Mouse (Mus musculus) small intestine, adult 2 months (tissue): ENCODE data around the gene Tmem50a. TPM values are rescaled to one million over a fixed set of nuclear protein-coding genes. Genes with fewer than 3 reads are reported as not detected.
A peak's percentile ranks its signal among the peaks of the same experiment; 100 is the strongest.

ENCODE experiments used
- H3K27ac ChIP-seq: fragments of 200-500 bp; 2 replicates; pipeline ENCODE4 v1.5.1; 2012; ENCODE audit warnings: low read depth, low read length, control low read depth, inconsistent platforms; ENCODE audit not compliant: insufficient read depth
- H3K27me3 ChIP-seq: fragments of 200-500 bp; 2 replicates; pipeline ENCODE4 v1.6.1; 2012; ENCODE audit warnings: mild to moderate bottlenecking, moderate library complexity, low read length, inconsistent platforms; ENCODE audit not compliant: control insufficient read depth, insufficient read depth
- H3K36me3 ChIP-seq: fragments of 200-500 bp; 2 replicates; pipeline ENCODE4 v1.6.1; 2012; ENCODE audit warnings: mild to moderate bottlenecking, low read length, control low read depth, inconsistent platforms; ENCODE audit not compliant: control insufficient read depth, insufficient read depth
- H3K4me1 ChIP-seq: fragments of 200-500 bp; 2 replicates; pipeline ENCODE4 v1.6.1; 2012; ENCODE audit warnings: low read length, inconsistent platforms, mixed read lengths; ENCODE audit not compliant: control insufficient read depth, insufficient read depth, insufficient read length
- H3K4me3 ChIP-seq: fragments of 200-500 bp; 2 replicates; pipeline ENCODE4 v1.5.1; 2012; ENCODE audit warnings: low read depth, mild to moderate bottlenecking, control low read depth, inconsistent platforms, low read length, moderate library complexity
- CTCF ChIP-seq: fragments of 200-500 bp; IDR thresholded peaks from 2 replicates; pipeline ENCODE4 v1.5.1; 2012; ENCODE audit warnings: low read depth, mild to moderate bottlenecking, control low read depth, inconsistent platforms, low read length, moderate library complexity, mixed read lengths; ENCODE audit not compliant: insufficient replicate concordance, insufficient read length; ENCODE audit errors: extremely low read depth
- POLR2A ChIP-seq: fragments of 200-500 bp; IDR thresholded peaks from 2 replicates; pipeline ENCODE4 v1.6.1; 2012; ENCODE audit warnings: low read depth, mild to moderate bottlenecking, control low read depth, inconsistent platforms, low read length, moderate library complexity
- WGBS: fragments of 180-500 bp; shearing (Covaris S2); methylation state at CpG from one replicate; pipeline ENCODE4 v1.1.7; 2018; 5-methylcytosine and 5-hydroxymethylcytosine counted together
- polyA plus RNA-seq: library from polyadenylated mRNA; depleted of rRNA; stranded (reverse); fragments of >200 nt; gene quantifications from 2 replicates; pipeline ENCODE4 v1.2.3, GENCODE M21; 2012

Gene Tmem50a
- polyA plus RNA-seq, 1 experiment: 54.4 TPM

- Histone ChIP-seq H3K4me3 (no peak overlapping the region), H3K27me3 (no peaks in the 10 kb centered on the region), H3K27ac (no peak overlapping the region; the same call in 1 of the 2 replicates), H3K36me3 (peaks cover 50% of the 10 kb centered on the region), H3K4me1 (0 out of 2 replicates have a peak, but pooled peaks cover 2% of the 10 kb centered on the region)
- TF ChIP-seq CTCF (no peak), POLR2A (no peak)
- 64% methylated on average over 4 of the region's 4 CpGs for WGBS
Observed at GRCm38 (mm10) chr4:134929536-134929935, 14.7 kb upstream of the Tmem50a start.

DNA sequence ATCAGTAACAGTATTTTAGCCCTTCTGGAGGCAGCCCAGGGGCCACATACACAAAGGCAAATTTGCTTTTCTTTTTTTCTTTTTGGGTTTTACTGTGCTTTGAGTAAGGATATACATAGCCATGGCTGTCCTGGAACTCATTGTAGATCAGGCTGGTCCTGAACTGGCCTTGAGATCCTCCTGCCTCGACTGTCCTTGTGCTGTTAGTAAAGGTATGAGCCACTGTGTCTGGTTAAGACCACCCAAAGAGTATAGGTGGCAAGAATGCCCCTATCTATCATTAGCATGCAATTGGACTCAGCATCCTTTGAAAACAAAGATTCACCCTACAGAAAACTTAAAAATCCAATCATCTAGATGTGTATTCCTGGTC is 13.6 kb upstream of the Tmem50a start:
- no peak overlapping the region for H3K4me3 ChIP-seq
- WGBS: 69% methylated on average over 1 of the region's 1 CpGs

DNA sequence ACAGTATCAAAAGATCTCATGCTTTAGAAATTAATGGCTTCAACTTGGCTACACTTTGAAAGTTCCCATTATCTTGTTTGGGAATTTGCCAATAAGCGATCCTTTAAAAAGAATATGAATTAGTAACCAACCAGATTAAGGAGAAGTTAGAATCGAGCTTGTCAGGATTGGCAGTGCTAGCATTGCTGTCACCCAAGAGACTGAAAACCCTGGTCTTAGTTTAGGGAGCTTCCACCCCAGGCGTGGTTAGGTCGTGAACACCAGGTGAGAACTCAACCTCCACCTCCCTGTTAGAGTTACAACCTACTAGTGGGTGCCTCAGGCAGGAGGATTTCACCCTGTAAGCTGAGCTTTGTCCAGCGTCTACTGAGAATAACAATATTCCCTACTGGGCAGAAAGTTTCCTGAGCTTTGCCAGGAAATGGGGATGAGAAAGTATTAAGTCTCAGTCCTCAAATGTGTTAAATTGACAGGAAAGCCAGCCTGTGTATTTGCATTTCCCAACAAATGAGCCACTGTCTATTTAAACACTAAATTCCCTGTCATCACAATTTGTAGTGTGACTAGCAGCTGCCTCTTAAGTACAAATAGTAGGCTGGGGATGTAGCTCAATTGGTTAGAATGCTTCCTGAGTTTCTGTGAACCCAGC is 13.1 kb upstream of the Tmem50a start:
- H3K4me1 ChIP-seq: 0 out of 2 replicates have a peak, but pooled peaks cover 2% of the 10 kb centered on the region
- peaks cover 43% of the 10 kb centered on the region for H3K36me3 ChIP-seq
- H3K27ac ChIP-seq: no peak overlapping the region
- TF ChIP-seq CTCF: no peak
- no peak for TF ChIP-seq POLR2A
- 45% methylated on average over 5 of the region's 5 CpGs for WGBS
- no peaks in the 10 kb centered on the region for H3K27me3 ChIP-seq
- H3K4me3 ChIP-seq: no peak overlapping the region

More for the DNA sequence above, 13.6 kb upstream of the Tmem50a start:
- no peak overlapping the region for H3K27ac ChIP-seq
- peaks cover 44% of the 10 kb centered on the region for H3K36me3 ChIP-seq
- H3K4me1 ChIP-seq: 0 out of 2 replicates have a peak, but pooled peaks cover 2% of the 10 kb centered on the region
- H3K27me3 ChIP-seq: no peaks in the 10 kb centered on the region
- TF ChIP-seq POLR2A: no peak

DNA sequence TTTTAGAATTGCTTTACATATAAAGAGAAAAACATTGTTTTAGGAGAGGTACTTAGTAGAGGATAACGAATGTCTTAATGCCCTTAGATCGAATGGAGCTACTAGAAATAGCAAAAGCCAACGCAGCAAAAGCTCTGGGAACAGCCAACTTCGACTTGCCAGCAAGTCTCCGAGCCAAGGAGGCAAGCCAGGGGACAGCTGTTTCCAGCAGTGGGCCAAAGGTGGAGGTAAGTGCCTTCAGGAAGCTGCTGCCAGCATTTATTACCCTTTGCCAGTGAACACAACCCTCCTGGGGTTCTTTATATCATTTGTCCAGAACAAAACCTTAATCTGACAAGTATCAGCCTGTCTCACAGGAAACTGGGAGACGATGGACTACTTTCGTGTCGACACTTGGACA is 10.4 kb upstream of the Tmem50a start:
- Histone ChIP-seq H3K27me3 (no peaks in the 10 kb centered on the region), H3K27ac (no peak overlapping the region; the same call in 1 of the 2 replicates), H3K36me3 (peaks cover 37% of the 10 kb centered on the region), H3K4me1 (peaks cover 7% of the 10 kb centered on the region; the same call in 1 of the 2 replicates), H3K4me3 (peak overlapping the region; percentile 71)
- TF ChIP-seq CTCF (no peak), POLR2A (no peak)
- 10% methylated on average over 8 of the region's 8 CpGs for whole genome bisulfite sequencing

DNA sequence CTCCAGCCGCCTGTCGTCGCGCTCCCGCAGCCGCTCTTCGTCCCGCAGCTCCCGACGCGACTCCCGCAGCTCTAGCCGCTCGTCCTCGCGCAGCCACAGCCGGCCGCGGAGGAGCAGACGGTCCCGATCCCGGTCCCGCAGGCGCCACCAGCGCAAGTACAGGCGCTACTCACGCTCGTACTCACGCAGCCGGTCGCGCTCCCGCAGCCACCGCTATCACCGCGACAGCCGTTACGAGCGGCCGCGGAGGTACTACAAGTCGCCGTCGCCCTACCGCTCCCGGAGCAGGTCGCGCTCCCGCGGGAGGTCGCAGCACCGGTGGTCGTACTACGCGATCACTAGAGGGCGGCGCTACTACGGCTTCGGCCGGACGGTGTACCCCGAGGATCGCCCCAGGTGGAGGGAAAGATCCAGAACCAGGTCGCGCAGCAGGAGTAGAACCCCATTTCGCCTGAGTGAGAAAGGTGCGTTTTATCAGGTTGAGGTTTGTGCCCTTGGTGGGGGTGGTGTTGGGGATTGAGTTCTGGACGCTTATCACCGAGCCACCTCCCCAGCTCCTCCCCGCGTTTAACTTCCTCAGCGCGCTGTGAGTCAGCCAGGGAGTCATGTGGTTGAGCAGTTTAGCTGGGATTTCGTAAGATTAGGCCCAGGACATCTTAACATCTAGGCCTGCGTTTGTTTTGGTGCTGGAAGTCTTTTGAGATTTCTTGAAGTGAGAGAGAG is 9.4 kb upstream of the Tmem50a start:
- Histone ChIP-seq H3K27ac (peak overlapping the region; percentile 99), H3K4me3 (peak overlapping the region; percentile 85), H3K27me3 (no peaks in the 10 kb centered on the region), H3K4me1 (peaks cover 7% of the 10 kb centered on the region; the same call in 1 of the 2 replicates), H3K36me3 (peaks cover 37% of the 10 kb centered on the region)
- WGBS: under 1% methylated on average over 75 of the region's 75 CpGs
- TF ChIP-seq CTCF: no peak
- peak; percentile 69 for TF ChIP-seq POLR2A

GRCm38 (mm10) chr4:134923258-134924018 is 8.6 kb upstream of the Tmem50a start, which contains the start of gene Rsrp1:
Gene Rsrp1, plus strand, starts transcription at chr4:134923592.
- TF ChIP-seq CTCF (no peak), POLR2A (peak; percentile 100)
- H3K36me3 ChIP-seq: peaks cover 36% of the 10 kb centered on the region
- peaks cover 8% of the 10 kb centered on the region; the same call in 1 of the 2 replicates for H3K4me1 ChIP-seq
- peak within 1 kb of the TSS; percentile 85 for H3K4me3 ChIP-seq
- no peaks in the 10 kb centered on the region for H3K27me3 ChIP-seq
- under 1% methylated on average over 64 of the region's 64 CpGs for WGBS
- H3K27ac ChIP-seq: peak within 1 kb of the TSS; percentile 99

DNA sequence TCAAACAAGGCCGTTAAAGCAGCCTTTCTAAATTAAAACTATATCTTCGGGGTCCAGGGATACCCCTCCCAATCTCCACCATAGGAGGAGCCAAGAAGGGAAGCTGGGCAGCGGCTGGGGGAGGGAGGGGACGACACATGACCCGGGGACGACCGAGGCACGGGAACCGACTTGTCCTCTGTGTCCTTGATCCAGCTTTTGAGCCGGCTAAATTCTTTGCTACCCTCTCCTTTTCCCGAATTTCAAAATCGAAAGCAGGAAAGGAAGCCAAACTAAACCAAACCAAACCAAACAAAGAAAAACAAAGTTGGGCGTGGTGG is 8.1 kb upstream of the Tmem50a start:
- Histone ChIP-seq H3K27ac (peak overlapping the region; percentile 94), H3K4me3 (peak overlapping the region; percentile 68), H3K27me3 (no peaks in the 10 kb centered on the region), H3K4me1 (peaks cover 11% of the 10 kb centered on the region; the same call in 1 of the 2 replicates), H3K36me3 (peaks cover 30% of the 10 kb centered on the region)
- 0% methylated on average over 13 of the region's 13 CpGs for WGBS
- TF ChIP-seq POLR2A: no peak
- peak; percentile 5; the same call in 1 of the 2 replicates for TF ChIP-seq CTCF
